Mouse (Mus musculus) liver, embryonic 18 days (tissue): Measurements from ENCODE around the gene AC170998.1. TPM values are rescaled to one million over a fixed set of nuclear protein-coding genes. Genes with fewer than 3 reads are reported as not detected.

Experiments used
- polyA plus RNA-seq: library from polyadenylated mRNA; depleted of rRNA; stranded (reverse); fragments of >200 nt; gene quantifications from 2 replicates; pipeline ENCODE4 v1.2.3, GENCODE M21; 2012; rRNA removed

The AC170998.1 gene
- polyA plus RNA-seq = 0.17 and 0.30 TPM in 2 replicates

GRCm38 (mm10) chr17:28725783-28726182 is at the start of gene AC170998.1:
TSS of gene AC170998.1 (plus strand) at chr17:28726083.

GRCm38 (mm10) chr17:28689586-28690283 is 36.1 kb upstream of the AC170998.1 start, which contains the start of gene Slc26a8:
TSS of gene Slc26a8 (minus strand) at chr17:28690233.

GRCm38 (mm10) chr17:28690776-28691686 is 34.9 kb upstream of the AC170998.1 start, which contains the start of gene Mapk14:
TSS of gene Mapk14 (plus strand) at chr17:28691329.

GRCm38 (mm10) chr17:28769121-28769874 is 43.4 kb downstream of the AC170998.1 start, which contains the start of gene Mapk13:
TSS of gene Mapk13 (plus strand) at chr17:28769297.

Other genes with a start within 250 kb of the AC170998.1 start
- 47.2 and 52.1 TPM in 2 replicates for gene Fkbp5, start 208.6 kb upstream of the AC170998.1 start, polyA plus RNA-seq
- 0.08 and 0.12 TPM in 2 replicates for gene Armc12, start 195.3 kb upstream of the AC170998.1 start, polyA plus RNA-seq
- gene Clpsl2, start 176.7 kb upstream of the AC170998.1 start, polyA plus RNA-seq = not detected in 2 replicates
- 0.42 and 11.9 TPM in 2 replicates for gene Clps, start 165.3 kb upstream of the AC170998.1 start, polyA plus RNA-seq
- not detected in 2 replicates for gene Lhfpl5, start 150.4 kb upstream of the AC170998.1 start, polyA plus RNA-seq
- gene Srpk1, start 103.4 kb upstream of the AC170998.1 start, polyA plus RNA-seq = 11.8 and 14.0 TPM in 2 replicates
- 0.60 and 0.66 TPM in 2 replicates for gene Slc26a8, start 35.9 kb upstream of the AC170998.1 start, polyA plus RNA-seq
- 41.7 and 50.1 TPM in 2 replicates for gene Mapk14, start 34.8 kb upstream of the AC170998.1 start, polyA plus RNA-seq
- gene Mapk13, start 43.2 kb downstream of the AC170998.1 start, polyA plus RNA-seq = 15.2 and 19.5 TPM in 2 replicates
- 48.5 and 53.0 TPM in 2 replicates for gene Brpf3, start 75.0 kb downstream of the AC170998.1 start, polyA plus RNA-seq
- 0.14 and 0.17 TPM in 2 replicates for gene Pnpla1, start 132.3 kb downstream of the AC170998.1 start, polyA plus RNA-seq
- gene 4930539E08Rik, start 189.2 kb downstream of the AC170998.1 start, polyA plus RNA-seq = 0.09 and 0.20 TPM in 2 replicates
- 0.28 and 0.36 TPM in 2 replicates for gene Pxt1, start 217.8 kb downstream of the AC170998.1 start, polyA plus RNA-seq
- gene Kctd20, start 225.9 kb downstream of the AC170998.1 start, polyA plus RNA-seq = 28.3 and 28.9 TPM in 2 replicates